Mouse (Mus musculus) midbrain, embryonic 15.5 days (tissue): ENCODE results near the gene Pax3. TPM values are rescaled to one million over a fixed set of nuclear protein-coding genes. Genes with fewer than 3 reads are reported as not detected.

Experiments used
- ATAC-seq: fragments of 200-750 bp; cut with Nextera tagmentation; replicated peaks from 2 replicates; pipeline ENCODE4 v1.8.0; 2017; ENCODE audit warnings: moderate TSS enrichment
- H3K27ac ChIP-seq: fragments of 300-500 bp; sonication (generic); 2 replicates; pipeline ENCODE4 v1.5.1; 2015; ENCODE audit warnings: mild to moderate bottlenecking, inconsistent platforms
- H3K27me3 ChIP-seq: fragments of 300-500 bp; sonication (generic); replicated peaks from 2 replicates; pipeline ENCODE4 v1.6.1; 2015; ENCODE audit warnings: inconsistent platforms
- H3K36me3 ChIP-seq: fragments of 300-500 bp; sonication (generic); replicated peaks from 2 replicates; pipeline ENCODE4 v1.6.1; 2015; ENCODE audit warnings: inconsistent platforms
- H3K4me1 ChIP-seq: fragments of 300-500 bp; sonication (generic); 2 replicates; pipeline ENCODE4 v1.6.1; 2015; ENCODE audit warnings: inconsistent platforms
- H3K4me2 ChIP-seq: fragments of 300-500 bp; sonication (generic); 2 replicates; pipeline ENCODE4 v1.6.1; 2015; ENCODE audit warnings: inconsistent platforms, mild to moderate bottlenecking, moderate library complexity
- H3K4me3 ChIP-seq: fragments of 300-500 bp; sonication (generic); 2 replicates; pipeline ENCODE4 v1.5.1; 2015; ENCODE audit warnings: mild to moderate bottlenecking, inconsistent platforms
- H3K9ac ChIP-seq: fragments of 300-500 bp; sonication (generic); 2 replicates; pipeline ENCODE4 v1.6.1; 2015; ENCODE audit warnings: mild to moderate bottlenecking, inconsistent platforms
- H3K9me3 ChIP-seq: fragments of 300-500 bp; sonication (generic); 2 replicates; pipeline ENCODE4 v1.6.1; 2016; ENCODE audit warnings: inconsistent platforms
- WGBS: fragments of 180-500 bp; shearing (Covaris S2); methylation state at CpG from one replicate; pipeline ENCODE4 v1.1.7; 2015; ENCODE audit warnings: mixed read lengths; 5-methylcytosine and 5-hydroxymethylcytosine counted together
- polyA plus RNA-seq: library from polyadenylated mRNA; unstranded; fragments of >200 nt; fragmentation: Nextera tagmentation; extraction: Ambion mirVana; gene quantifications from 2 replicates; pipeline ENCODE4 v1.2.1, GENCODE M21; 2015

The Pax3 gene
- polyA plus RNA-seq, 1 experiment from 2014 or later, result 11.4 TPM

GRCm38 (mm10) chr1:78103511-78103910, 93.4 kb downstream of the Pax3 start:
- 76% methylated on average over 7 of the region's 7 CpGs for WGBS
- H3K36me3 ChIP-seq, result no peaks in the 10 kb centered on the region

GRCm38 (mm10) chr1:78093619-78094018, 103.3 kb downstream of the Pax3 start:
- no peak overlapping the region for H3K9ac ChIP-seq
- H3K4me1 ChIP-seq, result no peaks in the 10 kb centered on the region
- no peak overlapping the region for H3K27ac ChIP-seq
- H3K9me3 ChIP-seq, result no peaks in the 10 kb centered on the region
- 91% methylated on average over 4 of the region's 4 CpGs for WGBS
- H3K27me3 ChIP-seq, result no peaks in the 10 kb centered on the region
- H3K4me3 ChIP-seq, result no peak overlapping the region
- H3K36me3 ChIP-seq, result no peaks in the 10 kb centered on the region
- ATAC-seq, result no peak
- no peak overlapping the region for H3K4me2 ChIP-seq

More at GRCm38 (mm10) chr1:78103511-78103910, 93.4 kb downstream of the Pax3 start:
- no peak for ATAC-seq
- Histone ChIP-seq H3K9ac (no peak overlapping the region), H3K4me1 (no peaks in the 10 kb centered on the region), H3K4me3 (no peak overlapping the region), H3K4me2 (no peak overlapping the region), H3K27ac (no peak overlapping the region), H3K9me3 (no peaks in the 10 kb centered on the region), H3K27me3 (no peaks in the 10 kb centered on the region)

- no peak overlapping the region for H3K4me3 ChIP-seq
- H3K27ac ChIP-seq, result no peak overlapping the region
- H3K9me3 ChIP-seq, result no peaks in the 10 kb centered on the region
- H3K27me3 ChIP-seq, result no peaks in the 10 kb centered on the region
- ATAC-seq, result no peak
- 77% methylated on average over 2 of the region's 2 CpGs for WGBS
- no peak overlapping the region for H3K4me2 ChIP-seq
- H3K4me1 ChIP-seq, result no peaks in the 10 kb centered on the region
- no peaks in the 10 kb centered on the region for H3K36me3 ChIP-seq
- no peak overlapping the region for H3K9ac ChIP-seq
Observed at GRCm38 (mm10) chr1:78088646-78089045, 108.3 kb downstream of the Pax3 start.

- no peaks in the 10 kb centered on the region for H3K9me3 ChIP-seq
- H3K36me3 ChIP-seq, result no peaks in the 10 kb centered on the region
- no peaks in the 10 kb centered on the region for H3K4me1 ChIP-seq
- no peak for ATAC-seq
- H3K4me2 ChIP-seq, result no peak overlapping the region
- H3K27ac ChIP-seq, result no peak overlapping the region
- 38% methylated on average over 18 of the region's 18 CpGs for WGBS
- no peaks in the 10 kb centered on the region for H3K27me3 ChIP-seq
- no peak overlapping the region for H3K4me3 ChIP-seq
- no peak overlapping the region for H3K9ac ChIP-seq
Observed at GRCm38 (mm10) chr1:78081761-78082160, 115.2 kb downstream of the Pax3 start.

GRCm38 (mm10) chr1:78060850-78061249, 136.1 kb downstream of the Pax3 start:
- H3K27me3 ChIP-seq, result no peaks in the 10 kb centered on the region
- H3K36me3 ChIP-seq, result no peaks in the 10 kb centered on the region
- H3K4me3 ChIP-seq, result no peak overlapping the region
- H3K4me2 ChIP-seq, result no peak overlapping the region
- H3K9me3 ChIP-seq, result no peaks in the 10 kb centered on the region
- no peaks in the 10 kb centered on the region for H3K4me1 ChIP-seq
- no peak overlapping the region for H3K27ac ChIP-seq
- no peak overlapping the region for H3K9ac ChIP-seq
- ATAC-seq, result no peak
- WGBS, result 48% methylated on average over 5 of the region's 5 CpGs

- Histone ChIP-seq H3K27me3 (no peaks in the 10 kb centered on the region), H3K4me1 (no peaks in the 10 kb centered on the region), H3K4me3 (no peak overlapping the region), H3K9ac (no peak overlapping the region), H3K27ac (no peak overlapping the region), H3K9me3 (no peaks in the 10 kb centered on the region), H3K36me3 (no peaks in the 10 kb centered on the region), H3K4me2 (no peak overlapping the region)
- ATAC-seq, result no peak
- 75% methylated on average over 4 of the region's 4 CpGs for WGBS
Observed at GRCm38 (mm10) chr1:78057939-78058338, 139.0 kb downstream of the Pax3 start.

- no peak for ATAC-seq
- Histone ChIP-seq H3K36me3 (no peaks in the 10 kb centered on the region), H3K4me3 (no peak overlapping the region), H3K4me1 (no peaks in the 10 kb centered on the region), H3K9ac (no peak overlapping the region), H3K27ac (no peak overlapping the region), H3K27me3 (no peaks in the 10 kb centered on the region), H3K9me3 (no peaks in the 10 kb centered on the region), H3K4me2 (no peak overlapping the region)
- WGBS, result 71% methylated on average over 6 of the region's 6 CpGs
Observed at GRCm38 (mm10) chr1:78053677-78054076, 143.3 kb downstream of the Pax3 start.

Other genes with a start within 250 kb of the Pax3 start
- 1.2 and 1.4 TPM in 2 replicates for gene Sgpp2, start 113.2 kb upstream of the Pax3 start, polyA plus RNA-seq